Mouse (Mus musculus) limb, embryonic 14.5 days (tissue): Measurements from ENCODE around the gene Amt. TPM values are rescaled to one million over a fixed set of nuclear protein-coding genes. Genes with fewer than 3 reads are reported as not detected.
"Not testable (repeated sequence)": the region's sequence is repeated elsewhere in the genome, so short reads cannot be mapped to it uniquely, and the experiment has no call there.

Experiments
- ATAC-seq: fragments of 200-750 bp; cut with Nextera tagmentation; 2 replicates; pipeline ENCODE4 v1.8.0; 2017; ENCODE audit warnings: low read depth, moderate number of reproducible peaks, moderate TSS enrichment; ENCODE audit not compliant: low FRiP score
- DNase-seq: peaks from one replicate; pipeline ENCODE4 v3.0.0-alpha.2; 2015; ENCODE audit warnings: low spot score
- H3K27ac ChIP-seq: fragments of 300-500 bp; sonication (generic); replicated peaks from 2 replicates; pipeline ENCODE4 v1.5.1; 2014; ENCODE audit warnings: low read depth, mild to moderate bottlenecking, low read length, moderate library complexity, mixed read lengths
- H3K27me3 ChIP-seq: fragments of 300-500 bp; sonication (generic); 2 replicates; pipeline ENCODE4 v1.6.1; 2014; ENCODE audit warnings: low read length, mixed read lengths; ENCODE audit not compliant: control insufficient read depth, insufficient read depth
- H3K36me3 ChIP-seq: fragments of 300-500 bp; sonication (generic); 2 replicates; pipeline ENCODE4 v1.6.1; 2014; ENCODE audit warnings: mild to moderate bottlenecking, low read length, moderate library complexity, mixed read lengths; ENCODE audit not compliant: control insufficient read depth, insufficient read depth
- H3K4me1 ChIP-seq: fragments of 300-500 bp; sonication (generic); 2 replicates; pipeline ENCODE4 v1.6.1; 2014; ENCODE audit warnings: antibody characterized with exemption, low read length, mixed read lengths; ENCODE audit not compliant: control insufficient read depth, insufficient read depth
- H3K4me2 ChIP-seq: fragments of 300-500 bp; sonication (generic); replicated peaks from 2 replicates; pipeline ENCODE4 v1.6.1; 2014; ENCODE audit warnings: low read depth, mild to moderate bottlenecking, low read length, moderate library complexity; ENCODE audit not compliant: severe bottlenecking
- H3K4me3 ChIP-seq: fragments of 300-500 bp; sonication (generic); replicated peaks from 2 replicates; pipeline ENCODE4 v1.5.1; 2014; ENCODE audit warnings: low read length
- H3K9ac ChIP-seq: fragments of 300-500 bp; sonication (generic); 2 replicates; pipeline ENCODE4 v1.6.1; 2014; ENCODE audit warnings: mild to moderate bottlenecking, low read depth, low read length, moderate library complexity; ENCODE audit not compliant: severe bottlenecking
- H3K9me3 ChIP-seq: fragments of 300-500 bp; sonication (generic); 2 replicates; pipeline ENCODE4 v1.6.1; 2016; ENCODE audit warnings: low read length; ENCODE audit not compliant: control insufficient read depth
- POLR2A ChIP-seq: fragments of 200-500 bp; IDR thresholded peaks from 2 replicates; pipeline ENCODE4 v1.8.0; 2012; ENCODE audit warnings: inconsistent platforms, mild to moderate bottlenecking, moderate library complexity, borderline replicate concordance; ENCODE audit not compliant: insufficient read depth, insufficient read length; ENCODE audit errors: extremely low read depth
- WGBS: fragments of 180-500 bp; shearing (Covaris S2); extraction: QIAGEN DNeasy Blood & Tissue Kit; methylation state at CpG from one replicate; pipeline ENCODE4 v1.1.7; 2014; 5-methylcytosine and 5-hydroxymethylcytosine counted together
- polyA plus RNA-seq, 2 experiments: library from polyadenylated mRNA; depleted of rRNA in 1 of 2; stranded (reverse) in 1 of 2; unstranded in 1 of 2; fragments of >200 nt; fragmentation: Nextera tagmentation in 1 of 2; extraction: Ambion mirVana in 1 of 2; gene quantifications; 2 replicates each; pipeline versions ENCODE4 v1.2.1 to v1.2.3; 2012 to 2014

Amt gene
- polyA plus RNA-seq, 2 experiments, result 6.9 to 28.2 TPM

GRCm38 (mm10) chr9:108266261-108266935 lies 30.3 kb upstream of the Amt start:
- H3K4me2 ChIP-seq, result no peak overlapping the region
- TF ChIP-seq POLR2A, result no peak
- WGBS, result 70% methylated on average over 10 of the region's 10 CpGs
- no peaks in the 10 kb centered on the region for H3K27me3 ChIP-seq
- no peaks in the 10 kb centered on the region for H3K36me3 ChIP-seq
- no peak overlapping the region for H3K9ac ChIP-seq
- no peaks in the 10 kb centered on the region for H3K9me3 ChIP-seq
- H3K4me3 ChIP-seq, result no peak overlapping the region
- DNase-seq (no peak), ATAC-seq (no peak)
- peaks cover 16% of the 10 kb centered on the region for H3K4me1 ChIP-seq
- H3K27ac ChIP-seq, result no peak overlapping the region

- no peaks in the 10 kb centered on the region for H3K27me3 ChIP-seq
- TF ChIP-seq POLR2A, result no peak
- ATAC-seq (no peak), DNase-seq (no peak)
- H3K4me1 ChIP-seq, result peaks cover 19% of the 10 kb centered on the region
- no peak overlapping the region for H3K4me2 ChIP-seq
- no peak overlapping the region for H3K4me3 ChIP-seq
- H3K9me3 ChIP-seq, result no peaks in the 10 kb centered on the region
- 88% methylated on average over 7 of the region's 7 CpGs for WGBS
- H3K27ac ChIP-seq, result no peak overlapping the region
- H3K9ac ChIP-seq, result no peak overlapping the region
- no peaks in the 10 kb centered on the region for H3K36me3 ChIP-seq
Measured at GRCm38 (mm10) chr9:108267691-108268090, 29.0 kb upstream of the Amt start.

GRCm38 (mm10) chr9:108268701-108269100 lies 28.0 kb upstream of the Amt start:
- WGBS, result 76% methylated on average over 5 of the region's 7 CpGs
- H3K36me3 ChIP-seq, DNase-seq: not testable (repeated sequence)

GRCm38 (mm10) chr9:108271941-108272340 lies 24.7 kb upstream of the Amt start:
- no peak for ATAC-seq

More at GRCm38 (mm10) chr9:108268701-108269100, 28.0 kb upstream of the Amt start:
- not testable (repeated sequence) for H3K4me3 ChIP-seq, H3K27ac ChIP-seq, ATAC-seq, H3K4me2 ChIP-seq, H3K9ac ChIP-seq, H3K27me3 ChIP-seq, H3K9me3 ChIP-seq
- peaks cover 18% of the 10 kb centered on the region for H3K4me1 ChIP-seq

GRCm38 (mm10) chr9:108272691-108273090 lies 24.0 kb upstream of the Amt start:
- DNase-seq, result no peak
- Histone ChIP-seq H3K4me1 (peaks cover 13% of the 10 kb centered on the region; the same call in 1 of the 2 replicates), H3K9me3 (no peaks in the 10 kb centered on the region), H3K36me3 (no peaks in the 10 kb centered on the region), H3K27me3 (no peaks in the 10 kb centered on the region), H3K4me3 (no peak overlapping the region), H3K27ac (no peak overlapping the region), H3K9ac (no peak overlapping the region), H3K4me2 (no peak overlapping the region)
- WGBS, result 62% methylated on average over 5 of the region's 5 CpGs
- no peak for TF ChIP-seq POLR2A
- no peak for ATAC-seq

More at GRCm38 (mm10) chr9:108271941-108272340, 24.7 kb upstream of the Amt start:
- peaks cover 13% of the 10 kb centered on the region; the same call in 1 of the 2 replicates for H3K4me1 ChIP-seq
- WGBS, result 18% methylated on average over 2 of the region's 2 CpGs
- no peaks in the 10 kb centered on the region for H3K36me3 ChIP-seq
- H3K27ac ChIP-seq, result no peak overlapping the region
- no peak overlapping the region for H3K9ac ChIP-seq
- no peak for TF ChIP-seq POLR2A
- H3K4me3 ChIP-seq, result no peak overlapping the region
- no peaks in the 10 kb centered on the region for H3K27me3 ChIP-seq
- no peak overlapping the region; the same call in 1 of the 2 replicates for H3K4me2 ChIP-seq
- no peaks in the 10 kb centered on the region for H3K9me3 ChIP-seq
- no peak for DNase-seq

GRCm38 (mm10) chr9:108273485-108273884 lies 23.2 kb upstream of the Amt start:
- Histone ChIP-seq H3K9ac (no peak overlapping the region), H3K4me3 (no peak overlapping the region), H3K27ac (no peak overlapping the region), H3K4me1 (peaks cover 13% of the 10 kb centered on the region; the same call in 1 of the 2 replicates), H3K9me3 (no peaks in the 10 kb centered on the region), H3K27me3 (no peaks in the 10 kb centered on the region), H3K4me2 (no peak overlapping the region), H3K36me3 (no peaks in the 10 kb centered on the region)
- ATAC-seq (no peak), DNase-seq (no peak)
- TF ChIP-seq POLR2A, result no peak
- WGBS, result 65% methylated on average over 4 of the region's 4 CpGs
